Mouse (Mus musculus): ENCODE data around the gene Slc10a1. TPM values are rescaled to one million over a fixed set of nuclear protein-coding genes. Genes with fewer than 3 reads are reported as not detected.
"Not testable (repeated sequence)": the region's sequence is repeated elsewhere in the genome, so short reads cannot be mapped to it uniquely, and the experiment has no call there.

Gene Slc10a1
- total RNA-seq, 2 experiments from 2014 or later: not detected

DNA sequence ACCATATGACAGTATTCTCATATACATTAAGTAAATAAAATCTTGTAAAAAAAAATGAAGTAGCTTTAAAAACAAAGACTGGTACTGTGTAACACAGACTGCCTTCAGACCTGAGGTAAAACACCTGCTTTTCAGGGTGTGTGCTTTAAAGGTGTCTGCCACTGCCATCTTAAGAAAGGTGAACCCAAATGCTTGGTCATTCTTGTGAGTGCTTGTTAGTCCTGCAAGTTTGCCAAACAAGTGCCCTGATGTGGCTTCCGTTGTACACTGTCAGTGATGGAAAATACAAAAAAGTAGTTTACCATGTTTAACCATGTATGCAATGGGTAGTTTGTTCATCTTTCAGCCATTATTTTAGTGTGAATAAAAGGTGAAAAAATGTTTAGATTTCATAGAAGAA is 16.0 kb downstream of the Slc10a1 start:
- Histone ChIP-seq H3K4me3 (no peak overlapping the region), H3K27ac (no peak overlapping the region)
- intact Hi-C loops (cut with DNase I): no loop called here
- no peak for DNase-seq
- no peak for TF ChIP-seq CTCF (IDR thresholded peaks at IDR 0.05)

DNA sequence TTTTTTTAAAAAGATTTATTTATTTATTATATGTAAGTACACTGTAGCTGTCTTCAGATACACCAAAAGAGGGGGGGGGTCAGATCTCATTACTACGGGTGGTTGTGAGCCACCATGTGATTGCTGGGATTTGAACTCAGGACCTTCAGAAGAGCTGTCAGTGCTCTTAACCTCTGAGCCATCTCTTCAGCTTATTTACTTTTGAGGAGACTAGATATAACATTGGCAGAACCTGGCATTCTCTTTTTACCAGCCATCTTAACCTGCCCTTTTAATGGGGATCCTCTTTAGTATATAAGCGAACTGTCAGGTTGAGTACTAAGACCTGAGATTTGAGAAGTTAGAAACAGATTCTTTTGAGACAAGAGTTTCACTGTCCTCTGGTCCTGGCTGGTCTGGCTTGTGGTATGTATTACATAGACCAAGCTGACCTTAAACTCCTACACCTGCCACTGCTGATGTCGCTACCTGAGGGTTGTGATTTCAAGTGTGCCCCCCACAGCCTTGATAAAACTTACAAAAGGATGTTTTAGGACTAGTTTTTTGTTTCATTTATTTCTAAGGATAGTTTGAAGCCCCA is 16.8 kb downstream of the Slc10a1 start:
- intact Hi-C loops (cut with DNase I): no loop called here
- H3K4me3 ChIP-seq: no peak overlapping the region
- DNase-seq: no peak
- H3K27ac ChIP-seq: no peak overlapping the region
- TF ChIP-seq CTCF (IDR thresholded peaks at IDR 0.05): no peak

GRCm38 (mm10) chr12:80949603-80950002 is 18.9 kb downstream of the Slc10a1 start:
- H3K27ac ChIP-seq, DNase-seq, H3K4me3 ChIP-seq: not testable (repeated sequence)
- intact Hi-C loops (cut with DNase I): loop anchor here (5.0 kb wide), 2 partner anchors 307 to 1777 kb away; partner anchors contain the start of genes Erh, Slc39a9 and Vti1b

DNA sequence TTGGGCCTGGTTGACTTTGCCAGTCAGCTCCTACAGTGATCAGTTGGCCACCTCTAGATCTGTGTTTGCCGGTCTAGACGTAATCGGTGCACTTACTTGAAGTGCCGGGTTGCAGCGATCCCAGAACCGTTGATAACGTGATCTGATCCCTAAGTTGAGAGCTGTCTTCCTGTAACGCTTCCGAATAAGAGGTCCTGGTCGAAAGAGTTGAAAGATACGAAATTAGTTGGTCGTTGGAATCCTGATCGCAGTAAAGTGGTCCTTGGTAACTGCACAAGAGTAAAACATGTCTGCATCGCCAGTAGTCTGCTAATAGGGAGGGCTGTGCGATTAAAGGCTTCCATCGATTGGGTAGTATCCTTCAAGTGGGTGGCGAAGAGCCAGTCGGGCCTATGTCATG is 20.3 kb downstream of the Slc10a1 start:
- TF ChIP-seq CTCF (IDR thresholded peaks at IDR 0.05): no peak
- peak; percentile 25 for DNase-seq
- intact Hi-C loops (cut with DNase I): loop anchor here (5.0 kb wide), 2 partner anchors 306 to 1776 kb away; partner anchors contain the start of genes Erh, Slc39a9 and Vti1b
- no peak overlapping the region for H3K27ac ChIP-seq
- peak overlapping the region; percentile 34 for H3K4me3 ChIP-seq

DNA sequence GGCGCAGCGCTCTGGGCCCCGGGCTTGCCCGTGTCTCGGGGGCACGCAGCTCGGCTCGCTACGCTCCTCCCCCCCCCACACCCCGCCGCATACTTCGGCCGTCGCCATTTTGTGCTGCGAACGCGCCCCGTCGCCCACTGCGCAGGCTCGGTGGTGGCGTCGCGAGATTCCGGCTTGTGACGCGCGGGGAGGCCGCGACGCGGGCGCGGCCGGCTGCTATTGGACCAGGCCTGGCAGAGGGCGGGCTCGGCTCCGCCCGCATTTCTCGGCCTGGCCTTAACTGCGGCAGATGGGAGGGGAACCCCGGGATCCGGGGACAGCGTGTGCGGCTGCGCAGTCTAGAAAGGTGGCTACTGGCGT is 22.5 kb downstream of the Slc10a1 start:
- DNase-seq: peak; percentile 98
- Histone ChIP-seq H3K4me3 (peak overlapping the region; percentile 93), H3K27ac (peak overlapping the region; percentile 100)
- no peak for TF ChIP-seq CTCF (IDR thresholded peaks at IDR 0.05)
- intact Hi-C loops (cut with DNase I): loop anchor here (1.0 to 5.0 kb wide), 3 partner anchors 156 to 1774 kb away; partner anchors contain the start of genes Erh, Slc39a9, Susd6 and Vti1b

DNA sequence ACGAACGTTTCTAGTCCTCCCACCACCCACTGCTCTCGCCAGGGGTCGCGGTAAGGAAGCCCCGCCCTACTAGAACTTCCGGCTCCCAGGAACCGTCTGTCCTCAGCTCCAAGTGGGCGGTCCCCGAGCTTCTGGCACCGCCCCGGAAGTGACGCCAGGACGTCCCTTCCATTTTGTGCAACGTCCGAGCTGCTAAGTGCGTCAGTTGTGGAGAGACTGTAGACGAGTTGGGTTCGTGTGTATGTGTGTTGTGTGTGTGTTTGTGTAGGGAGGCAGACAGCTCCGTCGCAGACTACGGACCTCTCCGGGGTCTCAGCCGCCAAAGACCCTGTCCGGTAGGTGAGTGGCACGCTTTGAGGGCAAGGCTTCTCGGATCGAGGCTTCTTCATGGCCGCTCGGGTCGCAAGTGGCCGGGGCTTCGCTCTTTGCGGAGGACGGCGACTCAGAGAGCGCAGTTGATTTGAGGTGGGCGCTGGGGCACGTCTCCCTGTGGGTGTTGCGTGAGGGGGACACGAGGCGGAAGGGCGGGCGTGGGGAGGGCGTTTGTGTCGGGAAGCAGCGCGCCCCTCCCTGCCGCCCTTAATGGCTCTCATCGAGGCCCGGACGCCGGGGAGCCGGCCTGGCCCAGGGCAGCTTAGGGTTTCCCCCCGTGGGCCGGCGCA is 23.0 kb downstream of the Slc10a1 start, which contains the start of gene Srsf5:
TSS of gene Srsf5 (plus strand) at position 171 of the 662 bp plus-strand sequence.
- peak within 1 kb of the TSS; percentile 100 for H3K27ac ChIP-seq
- H3K4me3 ChIP-seq: peak within 1 kb of the TSS; percentile 93
- TF ChIP-seq CTCF (IDR thresholded peaks at IDR 0.05): peak; percentile 51
- DNase-seq: peak; percentile 99
- intact Hi-C loops (cut with DNase I): loop anchor here (1.0 to 5.0 kb wide), 3 partner anchors 155 to 1773 kb away; partner anchors contain the start of genes Erh, Slc39a9, Susd6 and Vti1b

DNA sequence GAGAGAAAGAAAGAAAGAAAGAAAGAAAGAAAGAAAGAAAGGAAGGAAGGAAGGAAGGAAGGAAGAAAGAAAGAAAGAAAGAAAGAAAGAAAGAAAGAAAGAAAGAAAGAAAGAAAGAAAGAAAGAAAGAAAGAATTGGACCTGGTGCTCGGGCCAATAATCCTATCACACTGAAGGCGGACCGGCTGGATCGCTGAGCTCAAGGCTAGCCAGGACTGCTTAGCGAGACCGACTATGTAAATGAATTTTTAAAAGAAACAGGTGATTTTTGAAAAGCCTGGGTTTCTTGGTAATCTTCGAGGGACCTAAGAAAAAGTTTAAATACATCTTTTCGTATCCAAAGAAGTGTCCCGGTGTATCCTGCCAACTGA is 23.6 kb downstream of the Slc10a1 start:
- intact Hi-C loops (cut with DNase I): loop anchor here (1.0 to 5.0 kb wide), 3 partner anchors 155 to 1773 kb away; partner anchors contain the start of genes Erh, Slc39a9, Susd6 and Vti1b
- Histone ChIP-seq H3K27ac (peak overlapping the region; percentile 100), H3K4me3 (peak overlapping the region; percentile 93)
- not testable (repeated sequence) for DNase-seq

DNA sequence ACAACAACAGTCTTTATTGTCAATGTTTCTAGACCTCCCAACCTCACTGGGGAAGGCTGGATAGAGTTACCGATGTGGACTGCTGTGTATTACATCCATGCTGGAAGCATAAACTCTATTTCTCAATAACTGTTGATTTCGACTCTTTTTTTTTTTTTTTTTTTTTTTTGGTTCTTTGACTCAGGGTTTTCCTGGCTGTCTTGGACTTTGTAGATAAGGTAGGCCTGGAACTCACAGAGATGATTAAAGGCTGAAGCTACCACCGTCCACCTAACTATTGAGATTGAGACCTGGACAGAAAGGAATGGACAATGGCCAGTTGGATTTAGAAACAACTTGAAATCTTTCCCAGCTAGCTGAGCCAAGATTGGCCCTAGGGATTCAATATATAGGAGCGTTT is 24.3 kb downstream of the Slc10a1 start:
- TF ChIP-seq CTCF (IDR thresholded peaks at IDR 0.05): no peak

GRCm38 (mm10) chr12:80943395-80943794 is 25.1 kb downstream of the Slc10a1 start:
- no peak for DNase-seq
- Histone ChIP-seq H3K27ac (no peak overlapping the region), H3K4me3 (no peak overlapping the region)
- intact Hi-C loops (cut with DNase I): no loop called here
- TF ChIP-seq CTCF (IDR thresholded peaks at IDR 0.05): no peak

More for the DNA sequence above, 24.3 kb downstream of the Slc10a1 start:
- Histone ChIP-seq H3K27ac (no peak overlapping the region), H3K4me3 (no peak overlapping the region)
- intact Hi-C loops (cut with DNase I): no loop called here
- no peak for DNase-seq

DNA sequence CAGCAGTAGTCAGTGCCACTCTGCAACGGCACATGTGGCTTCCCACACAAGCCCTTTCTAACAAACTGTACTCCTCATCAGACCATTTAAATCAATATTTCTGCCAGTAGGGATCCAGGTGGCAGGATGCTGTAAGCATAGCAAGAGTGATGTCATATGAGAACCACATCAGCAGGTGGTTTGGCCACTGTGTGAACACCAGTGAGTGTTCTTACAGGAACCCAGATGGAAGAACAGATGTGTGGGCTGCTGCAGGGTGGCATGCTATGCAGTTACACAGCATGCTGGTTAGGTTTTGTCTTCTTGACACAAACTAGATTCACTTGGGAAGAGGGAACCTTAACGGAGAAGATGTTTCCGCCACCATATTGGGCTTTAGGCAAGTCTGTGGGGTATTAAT is 26.6 kb downstream of the Slc10a1 start:
- TF ChIP-seq CTCF (IDR thresholded peaks at IDR 0.05): no peak
- H3K27ac ChIP-seq: no peak overlapping the region
- DNase-seq: no peak
- intact Hi-C loops (cut with DNase I): no loop called here
- no peak overlapping the region for H3K4me3 ChIP-seq

GRCm38 (mm10) chr12:80939165-80939564 is 29.3 kb downstream of the Slc10a1 start:
- no peak for TF ChIP-seq CTCF (IDR thresholded peaks at IDR 0.05)
- Histone ChIP-seq H3K4me3 (no peak overlapping the region), H3K27ac (peak overlapping the region; percentile 66)
- intact Hi-C loops (cut with DNase I): no loop called here
- no peak for DNase-seq

DNA sequence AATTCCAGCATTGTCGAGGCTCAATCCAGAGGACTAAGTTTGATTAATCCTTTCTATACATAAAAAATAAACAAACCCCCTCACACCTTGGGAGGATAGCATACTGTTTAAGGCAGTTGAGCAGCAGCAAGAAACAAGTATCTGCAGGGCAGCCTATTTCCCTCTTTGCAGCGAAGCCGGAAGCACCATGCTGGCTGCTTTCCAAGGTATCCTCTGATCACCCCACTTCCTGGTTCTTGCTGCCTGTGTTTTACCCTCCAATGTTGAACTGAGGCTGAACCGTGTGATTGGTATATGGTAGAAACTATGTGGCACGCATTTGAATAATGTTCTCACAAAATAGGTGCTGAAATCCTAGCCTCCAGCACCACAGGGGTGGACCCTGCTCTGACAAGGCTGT is 29.9 kb downstream of the Slc10a1 start:
- H3K27ac ChIP-seq: peak overlapping the region; percentile 66
- peak; percentile 55 for DNase-seq
- no peak for TF ChIP-seq CTCF (IDR thresholded peaks at IDR 0.05)

GRCm38 (mm10) chr12:80937331-80938029 is 31.0 kb downstream of the Slc10a1 start:
- TF ChIP-seq CTCF (IDR thresholded peaks at IDR 0.05): no peak

More for the DNA sequence above, 29.9 kb downstream of the Slc10a1 start:
- intact Hi-C loops (cut with DNase I): no loop called here
- no peak overlapping the region for H3K4me3 ChIP-seq

More at GRCm38 (mm10) chr12:80937331-80938029, 31.0 kb downstream of the Slc10a1 start:
- intact Hi-C loops (cut with DNase I): no loop called here
- no peak overlapping the region for H3K27ac ChIP-seq
- no peak overlapping the region for H3K4me3 ChIP-seq
- DNase-seq: no peak
